Mouse (Mus musculus): ENCODE data around the gene Lnpk. TPM values are rescaled to one million over a fixed set of nuclear protein-coding genes. Genes with fewer than 3 reads are reported as not detected.

The Lnpk gene
- 6.4 and 8.3 TPM in 2 replicates for total RNA-seq (2014; rRNA removed)
- polyA plus RNA-seq (2012; rRNA removed), result 1.8 and 1.9 TPM in 2 replicates

GRCm38 (mm10) chr2:74578843-74579489, at the start of gene Lnpk:
Gene Lnpk, minus strand, starts transcription at chr2:74579435.
- Histone ChIP-seq H3K27me3 (ENCODE audit: control insufficient read depth, insufficient read depth, low read length) (no peaks in the 10 kb centered on the region), H3K9ac (ENCODE audit: low read depth, low read length) (peak within 1 kb of the TSS; percentile 91), H3K36me3 (ENCODE audit: control insufficient read depth, insufficient read depth, low read length) (no peaks in the 10 kb centered on the region), H3K79me2 (ENCODE audit: control insufficient read depth, insufficient read depth, low read length) (peaks cover 7% of the 10 kb centered on the region; the same call in 1 of the 2 replicates), H3K4me1 (ENCODE audit: control insufficient read depth, insufficient read depth, low read length) (peaks cover 3% of the 10 kb centered on the region; the same call in 1 of the 2 replicates), H3K4me3 (ENCODE audit: insufficient read depth, low read depth, low read length) (peak within 1 kb of the TSS; percentile 96), H3K27ac (replicated peaks; ENCODE audit: insufficient read depth, low read depth, low read length) (peak within 1 kb of the TSS; percentile 48)
- TF ChIP-seq POLR2A (IDR thresholded peaks at IDR 0.05; ENCODE audit: extremely low read depth, insufficient read depth, low read length), result peak; percentile 35; the same call in 1 of the 2 replicates
- TF ChIP-seq CTCF (IDR thresholded peaks at IDR 0.05; ENCODE audit: low read depth, low read length), result no peak
- under 1% methylated on average over 34 of the region's 34 CpGs for WGBS
- DNase-seq (ENCODE audit: extremely low read depth, low read depth, low spot score), result peak; percentile 71

DNA sequence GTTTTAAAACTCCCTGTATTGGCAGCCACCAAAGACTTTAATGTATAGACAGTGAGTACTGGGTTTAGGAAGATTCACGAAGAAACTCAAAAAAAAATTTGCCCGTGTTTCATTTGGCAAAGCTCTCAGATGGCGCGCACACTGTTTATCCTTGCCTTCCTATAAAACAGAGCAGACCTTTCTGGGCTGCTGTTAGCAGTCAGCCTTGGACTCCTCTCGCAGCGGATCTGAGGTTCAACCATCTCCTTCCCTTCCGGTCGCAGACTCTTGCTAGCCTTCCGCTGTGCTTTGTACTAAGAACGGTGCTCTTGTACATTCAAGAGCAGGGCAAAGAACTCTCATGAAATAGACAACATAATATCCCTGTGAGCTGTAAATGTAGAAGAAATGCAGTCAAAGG, 41.1 kb upstream of the Lnpk start:
- no peak overlapping the region for H3K27ac ChIP-seq (replicated peaks; ENCODE audit: insufficient read depth, low read depth, low read length)
- no peak overlapping the region for H3K9ac ChIP-seq (ENCODE audit: low read depth, low read length)
- no peaks in the 10 kb centered on the region for H3K79me2 ChIP-seq (ENCODE audit: control insufficient read depth, insufficient read depth, low read length)
- H3K36me3 ChIP-seq (ENCODE audit: control insufficient read depth, insufficient read depth, low read length), result no peaks in the 10 kb centered on the region
- no peaks in the 10 kb centered on the region for H3K4me1 ChIP-seq (ENCODE audit: control insufficient read depth, insufficient read depth, low read length)
- TF ChIP-seq CTCF (IDR thresholded peaks at IDR 0.05; ENCODE audit: low read depth, low read length), result no peak
- TF ChIP-seq POLR2A (IDR thresholded peaks at IDR 0.05; ENCODE audit: extremely low read depth, insufficient read depth, low read length), result no peak
- no peaks in the 10 kb centered on the region for H3K27me3 ChIP-seq (ENCODE audit: control insufficient read depth, insufficient read depth, low read length)
- no peak overlapping the region for H3K4me3 ChIP-seq (ENCODE audit: insufficient read depth, low read depth, low read length)
- WGBS, result 90% methylated on average over 10 of the region's 10 CpGs
- DNase-seq (ENCODE audit: extremely low read depth, low read depth, low spot score), result no peak

GRCm38 (mm10) chr2:74619676-74620246, 40.5 kb upstream of the Lnpk start:
- Histone ChIP-seq H3K79me2 (ENCODE audit: control insufficient read depth, insufficient read depth, low read length) (no peaks in the 10 kb centered on the region), H3K4me3 (ENCODE audit: insufficient read depth, low read depth, low read length) (no peak overlapping the region), H3K27ac (replicated peaks; ENCODE audit: insufficient read depth, low read depth, low read length) (no peak overlapping the region), H3K4me1 (ENCODE audit: control insufficient read depth, insufficient read depth, low read length) (no peaks in the 10 kb centered on the region), H3K27me3 (ENCODE audit: control insufficient read depth, insufficient read depth, low read length) (no peaks in the 10 kb centered on the region), H3K9ac (ENCODE audit: low read depth, low read length) (no peak overlapping the region), H3K36me3 (ENCODE audit: control insufficient read depth, insufficient read depth, low read length) (no peaks in the 10 kb centered on the region)
- TF ChIP-seq POLR2A (IDR thresholded peaks at IDR 0.05; ENCODE audit: extremely low read depth, insufficient read depth, low read length), result no peak
- no peak for TF ChIP-seq CTCF (IDR thresholded peaks at IDR 0.05; ENCODE audit: low read depth, low read length)
- no peak for DNase-seq (ENCODE audit: extremely low read depth, low read depth, low spot score)
- 79% methylated on average over 3 of the region's 3 CpGs for WGBS

- TF ChIP-seq CTCF (IDR thresholded peaks at IDR 0.05; ENCODE audit: low read depth, low read length) (no peak), POLR2A (IDR thresholded peaks at IDR 0.05; ENCODE audit: extremely low read depth, insufficient read depth, low read length) (no peak)
These were observed 38.5 kb upstream of the Lnpk start for GRCm38 (mm10) chr2:74617706-74618105.

GRCm38 (mm10) chr2:74611406-74611805, 32.2 kb upstream of the Lnpk start:
- DNase-seq (ENCODE audit: extremely low read depth, low read depth, low spot score), result no peak
- Histone ChIP-seq H3K4me1 (ENCODE audit: control insufficient read depth, insufficient read depth, low read length) (no peaks in the 10 kb centered on the region), H3K36me3 (ENCODE audit: control insufficient read depth, insufficient read depth, low read length) (no peaks in the 10 kb centered on the region), H3K9ac (ENCODE audit: low read depth, low read length) (no peak overlapping the region), H3K27me3 (ENCODE audit: control insufficient read depth, insufficient read depth, low read length) (no peaks in the 10 kb centered on the region), H3K4me3 (ENCODE audit: insufficient read depth, low read depth, low read length) (no peak overlapping the region), H3K27ac (replicated peaks; ENCODE audit: insufficient read depth, low read depth, low read length) (no peak overlapping the region), H3K79me2 (ENCODE audit: control insufficient read depth, insufficient read depth, low read length) (no peaks in the 10 kb centered on the region)
- TF ChIP-seq CTCF (IDR thresholded peaks at IDR 0.05; ENCODE audit: low read depth, low read length) (no peak), POLR2A (IDR thresholded peaks at IDR 0.05; ENCODE audit: extremely low read depth, insufficient read depth, low read length) (no peak)
- 79% methylated on average over 4 of the region's 4 CpGs for WGBS

More at GRCm38 (mm10) chr2:74617706-74618105, 38.5 kb upstream of the Lnpk start:
- H3K79me2 ChIP-seq (ENCODE audit: control insufficient read depth, insufficient read depth, low read length), result no peaks in the 10 kb centered on the region
- no peak overlapping the region for H3K9ac ChIP-seq (ENCODE audit: low read depth, low read length)
- no peaks in the 10 kb centered on the region for H3K4me1 ChIP-seq (ENCODE audit: control insufficient read depth, insufficient read depth, low read length)
- H3K36me3 ChIP-seq (ENCODE audit: control insufficient read depth, insufficient read depth, low read length), result no peaks in the 10 kb centered on the region
- H3K4me3 ChIP-seq (ENCODE audit: insufficient read depth, low read depth, low read length), result no peak overlapping the region
- no peak overlapping the region for H3K27ac ChIP-seq (replicated peaks; ENCODE audit: insufficient read depth, low read depth, low read length)
- H3K27me3 ChIP-seq (ENCODE audit: control insufficient read depth, insufficient read depth, low read length), result no peaks in the 10 kb centered on the region
- no peak for DNase-seq (ENCODE audit: extremely low read depth, low read depth, low spot score)
- 83% methylated on average over 9 of the region's 9 CpGs for WGBS

GRCm38 (mm10) chr2:74609350-74609749, 30.1 kb upstream of the Lnpk start:
- Histone ChIP-seq H3K27me3 (ENCODE audit: control insufficient read depth, insufficient read depth, low read length) (no peaks in the 10 kb centered on the region), H3K4me3 (ENCODE audit: insufficient read depth, low read depth, low read length) (no peak overlapping the region), H3K9ac (ENCODE audit: low read depth, low read length) (no peak overlapping the region), H3K4me1 (ENCODE audit: control insufficient read depth, insufficient read depth, low read length) (no peaks in the 10 kb centered on the region), H3K27ac (replicated peaks; ENCODE audit: insufficient read depth, low read depth, low read length) (no peak overlapping the region), H3K36me3 (ENCODE audit: control insufficient read depth, insufficient read depth, low read length) (no peaks in the 10 kb centered on the region), H3K79me2 (ENCODE audit: control insufficient read depth, insufficient read depth, low read length) (no peaks in the 10 kb centered on the region)
- DNase-seq (ENCODE audit: extremely low read depth, low read depth, low spot score), result no peak
- TF ChIP-seq CTCF (IDR thresholded peaks at IDR 0.05; ENCODE audit: low read depth, low read length) (no peak), POLR2A (IDR thresholded peaks at IDR 0.05; ENCODE audit: extremely low read depth, insufficient read depth, low read length) (no peak)
